Mouse (Mus musculus) ZHBTc4 (cell line): ENCODE data around the gene Zfp462.

Experiments
- DNase-seq: peaks from one replicate; pipeline ENCODE4 v3.0.0-alpha.2; 2011; ENCODE audit warnings: low read depth, low spot score

Gene Zfp462

GRCm38 (mm10) chr4:55117839-55118487 is 173.1 kb downstream of the Zfp462 start:
- DNase-seq = no peak

DNA sequence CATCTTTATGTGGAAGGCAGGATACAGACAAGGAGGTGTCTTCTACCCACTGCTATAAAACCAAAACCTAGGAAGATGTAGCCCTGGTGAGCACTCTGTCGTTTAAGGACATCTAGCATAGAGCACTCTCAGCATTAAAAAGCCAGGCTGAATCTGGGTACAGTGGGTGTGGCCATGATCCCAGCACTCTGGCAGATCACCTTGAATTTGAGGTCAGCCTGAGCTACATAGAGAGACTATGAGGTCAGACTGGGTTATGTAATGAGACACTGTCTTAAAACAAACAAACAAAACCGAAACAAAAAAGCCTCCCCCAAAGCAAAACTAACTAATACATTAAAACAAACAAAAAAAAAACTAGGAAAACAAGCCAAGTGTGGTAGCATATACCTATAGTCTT is 176.3 kb downstream of the Zfp462 start:
- DNase-seq = no peak

DNA sequence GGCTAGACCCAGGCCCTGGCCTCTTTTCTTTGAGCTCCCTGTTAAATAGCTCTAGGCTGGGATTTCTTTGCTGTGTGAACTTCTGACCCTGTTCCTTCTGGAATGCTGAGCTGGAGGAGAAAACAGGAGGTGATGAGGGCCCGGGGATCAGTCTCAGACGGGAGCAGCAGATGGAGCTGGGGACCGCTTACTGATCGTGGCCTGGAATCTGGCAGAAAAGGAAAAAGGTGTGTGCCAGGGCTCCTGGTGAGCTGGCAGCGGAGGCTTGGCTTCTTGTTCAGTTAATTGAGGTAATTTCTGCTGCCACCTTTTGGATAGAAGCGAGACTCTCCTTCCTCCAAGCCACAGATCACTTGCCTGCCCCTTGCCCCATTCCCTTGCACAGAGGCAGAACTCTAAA is 177.1 kb downstream of the Zfp462 start:
- DNase-seq = no peak

DNA sequence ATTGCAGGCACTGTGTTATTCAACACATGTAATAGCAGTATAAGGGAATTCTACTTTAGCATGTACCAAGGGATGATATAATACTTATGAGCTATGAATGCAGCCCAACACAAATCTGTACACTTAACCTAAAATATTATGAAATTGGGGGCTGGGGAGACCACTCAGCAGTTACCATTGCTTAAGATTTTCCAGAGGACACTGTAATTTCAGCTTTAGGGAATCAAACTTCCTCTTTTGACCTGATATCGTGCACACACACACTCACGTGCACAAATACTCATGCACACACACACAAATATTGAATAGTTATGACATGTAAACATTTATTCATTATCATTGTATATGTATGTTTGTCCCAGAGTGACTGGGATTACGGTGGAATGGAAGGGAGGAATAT is 179.3 kb downstream of the Zfp462 start:
- DNase-seq = no peak

DNA sequence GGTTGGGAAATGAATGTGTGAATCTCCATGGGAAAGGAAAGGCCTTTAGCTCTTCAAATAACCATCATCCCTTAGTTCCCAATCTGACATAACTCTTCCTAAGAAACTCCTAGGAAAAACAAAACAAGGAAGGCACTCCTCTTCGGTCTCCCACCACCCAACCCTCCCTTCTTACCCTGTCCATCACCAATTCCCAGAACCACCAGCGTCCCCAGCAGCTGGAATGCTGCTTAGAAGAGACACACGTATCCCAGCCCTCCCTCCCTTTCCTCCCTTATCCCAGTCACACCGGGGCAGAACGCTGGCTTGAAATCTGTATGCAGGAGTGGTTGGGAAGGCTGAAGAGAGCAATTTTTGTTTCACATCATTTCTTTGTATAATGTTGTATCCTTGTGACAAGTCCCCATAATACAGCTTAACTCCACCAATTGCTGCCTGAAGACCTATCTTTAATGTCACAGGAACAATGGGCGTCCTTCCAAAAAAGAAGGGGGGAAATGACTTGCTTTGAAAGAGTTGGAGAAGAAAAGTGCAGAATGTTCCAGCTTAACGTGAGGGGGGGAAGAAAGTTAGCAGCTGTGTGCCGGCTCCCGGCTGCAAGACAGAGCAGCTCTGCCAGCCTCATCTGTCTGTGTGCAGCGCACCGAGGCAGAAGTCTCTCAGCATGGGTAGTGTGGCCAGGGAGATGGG is 180.3 kb downstream of the Zfp462 start:
- DNase-seq = no peak

GRCm38 (mm10) chr4:55125738-55126054 is 180.8 kb downstream of the Zfp462 start:
- no peak for DNase-seq

DNA sequence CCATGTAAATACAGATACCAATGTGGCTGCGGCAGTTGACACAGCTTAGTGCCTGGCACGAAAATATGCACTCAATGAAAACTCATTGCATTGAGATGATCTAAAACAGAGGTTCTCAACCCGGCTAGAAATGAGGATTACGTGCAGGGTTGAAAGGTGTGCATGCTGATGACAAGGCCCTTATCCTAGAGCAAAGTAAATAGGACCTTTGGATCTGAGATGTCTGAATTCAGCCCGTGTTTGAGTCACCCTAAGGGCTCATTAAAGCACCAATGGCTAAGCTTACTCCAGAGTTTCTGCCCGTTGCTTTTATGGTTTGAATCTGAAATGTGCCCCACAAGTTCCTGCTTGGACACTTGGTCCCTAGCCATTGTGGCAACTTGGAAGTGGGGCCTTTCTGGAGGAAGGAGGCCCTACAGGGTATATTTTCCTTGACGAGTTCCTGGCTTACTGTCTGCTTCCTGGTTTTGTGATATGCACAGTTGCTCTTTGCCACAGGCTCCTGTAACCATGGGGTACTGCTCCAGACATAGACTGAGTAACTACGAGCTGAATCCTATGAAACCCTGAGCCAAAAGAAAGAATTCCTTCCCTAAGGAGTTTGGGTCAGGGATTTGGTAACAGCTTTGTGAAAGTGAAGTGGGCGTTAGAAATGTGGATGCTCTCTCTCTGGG is 182.5 kb downstream of the Zfp462 start:
- DNase-seq = no peak

- no peak for DNase-seq
Observed at GRCm38 (mm10) chr4:55128088-55128835, 183.4 kb downstream of the Zfp462 start.
